Mouse (Mus musculus) heart, embryonic 10.5 days (tissue): ENCODE measurements around the gene Inpp4b. TPM values are rescaled to one million over a fixed set of nuclear protein-coding genes. Genes with fewer than 3 reads are reported as not detected.

ENCODE experiments used
- DNase-seq: peaks from one replicate; pipeline ENCODE4 v3.0.0-alpha.2; 2017; ENCODE audit warnings: low spot score
- H3K27ac ChIP-seq: fragments of 300-500 bp; sonication (generic); 2 replicates; pipeline ENCODE4 v1.5.1; 2016; ENCODE audit warnings: mild to moderate bottlenecking
- H3K27me3 ChIP-seq: fragments of 300-500 bp; sonication (generic); 2 replicates; pipeline ENCODE4 v1.6.1; 2016; ENCODE audit warnings: mild to moderate bottlenecking; ENCODE audit not compliant: poor library complexity, insufficient read depth, severe bottlenecking
- H3K36me3 ChIP-seq: fragments of 300-500 bp; sonication (generic); 2 replicates; pipeline ENCODE4 v1.6.1; 2016; ENCODE audit warnings: mild to moderate bottlenecking, moderate library complexity
- H3K4me1 ChIP-seq: fragments of 300-500 bp; sonication (generic); 2 replicates; pipeline ENCODE4 v1.6.1; 2016; ENCODE audit warnings: mild to moderate bottlenecking
- H3K4me3 ChIP-seq: fragments of 300-500 bp; sonication (generic); 2 replicates; pipeline ENCODE4 v1.5.1; 2016; ENCODE audit warnings: mild to moderate bottlenecking, moderate library complexity
- H3K9me3 ChIP-seq: fragments of 300-500 bp; sonication (generic); 2 replicates; pipeline ENCODE4 v1.6.1; 2016; ENCODE audit warnings: mild to moderate bottlenecking, moderate library complexity
- WGBS: fragments of 180-500 bp; shearing (Covaris S2); methylation state at CpG from one replicate; pipeline ENCODE4 v1.1.7; 2016; 5-methylcytosine and 5-hydroxymethylcytosine counted together
- polyA plus RNA-seq: library from polyadenylated mRNA; unstranded; fragments of >200 nt; fragmentation: Nextera tagmentation; extraction: Ambion mirVana; gene quantifications from 2 replicates; pipeline ENCODE4 v1.2.1, GENCODE M21; 2016

The Inpp4b gene
- polyA plus RNA-seq, 1 experiment from 2014 or later: 6.0 TPM

- no peaks in the 10 kb centered on the region for H3K9me3 ChIP-seq
- H3K4me1 ChIP-seq: no peaks in the 10 kb centered on the region
- no peak overlapping the region for H3K4me3 ChIP-seq
- no peak overlapping the region for H3K27ac ChIP-seq
- no peak for DNase-seq
- H3K27me3 ChIP-seq: no peaks in the 10 kb centered on the region
- WGBS: 75% methylated on average over 4 of the region's 4 CpGs
- no peaks in the 10 kb centered on the region for H3K36me3 ChIP-seq
These were observed 266.7 kb downstream of the Inpp4b start for GRCm38 (mm10) chr8:81609064-81609463.

GRCm38 (mm10) chr8:81612611-81613010 lies 270.3 kb downstream of the Inpp4b start:
- H3K4me1 ChIP-seq: no peaks in the 10 kb centered on the region
- no peaks in the 10 kb centered on the region for H3K27me3 ChIP-seq
- H3K27ac ChIP-seq: no peak overlapping the region
- H3K36me3 ChIP-seq: no peaks in the 10 kb centered on the region
- no peak for DNase-seq
- H3K9me3 ChIP-seq: no peaks in the 10 kb centered on the region
- WGBS: 40% methylated on average over 2 of the region's 2 CpGs
- H3K4me3 ChIP-seq: no peak overlapping the region

DNA sequence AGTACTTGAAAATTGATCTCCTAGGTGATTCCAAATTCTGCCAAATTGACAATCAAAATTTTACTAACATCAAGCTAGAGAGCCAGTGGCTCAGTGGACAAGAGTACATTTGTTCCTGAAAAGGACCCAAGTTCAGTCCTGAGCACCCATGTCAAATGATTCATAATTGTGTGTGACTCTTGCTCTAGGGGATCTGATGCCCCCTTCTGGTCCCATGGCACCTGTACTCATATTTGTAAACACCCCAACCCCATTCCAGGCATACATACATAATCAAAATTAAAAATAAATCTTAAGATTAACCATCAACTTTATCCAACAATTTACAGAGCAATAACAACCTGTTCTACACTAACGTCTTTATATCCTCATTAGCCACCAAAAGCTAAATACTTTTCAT lies 271.8 kb downstream of the Inpp4b start:
- Histone ChIP-seq H3K4me3 (no peak overlapping the region), H3K9me3 (no peaks in the 10 kb centered on the region), H3K4me1 (no peaks in the 10 kb centered on the region), H3K27me3 (no peaks in the 10 kb centered on the region), H3K27ac (no peak overlapping the region), H3K36me3 (no peaks in the 10 kb centered on the region)
- WGBS: 92% methylated on average over 1 of the region's 1 CpGs
- DNase-seq: no peak

DNA sequence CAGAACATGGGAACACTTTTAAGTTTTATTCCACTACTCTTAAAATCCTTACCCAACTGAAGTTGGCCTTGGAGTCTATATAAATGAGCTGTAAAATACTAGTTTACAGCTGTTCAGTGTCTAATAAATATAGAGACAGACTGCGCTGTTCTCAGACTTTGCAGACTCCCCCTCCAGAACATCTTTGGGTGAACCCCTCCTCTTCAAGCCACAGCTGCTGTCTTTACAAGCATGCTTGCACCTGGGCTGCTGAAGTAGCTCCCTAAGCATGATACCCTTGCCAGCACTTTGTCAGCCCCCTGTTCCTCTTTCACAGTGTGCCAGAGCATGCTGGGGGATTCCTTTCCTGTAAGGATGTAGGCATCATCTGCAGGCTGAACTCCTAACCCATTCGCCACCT lies 272.2 kb downstream of the Inpp4b start:
- no peak overlapping the region for H3K27ac ChIP-seq
- no peak overlapping the region for H3K4me3 ChIP-seq
- DNase-seq: no peak
- H3K36me3 ChIP-seq: no peaks in the 10 kb centered on the region
- no peaks in the 10 kb centered on the region for H3K27me3 ChIP-seq
- WGBS: 85% methylated on average over 2 of the region's 2 CpGs
- no peaks in the 10 kb centered on the region for H3K4me1 ChIP-seq
- H3K9me3 ChIP-seq: no peaks in the 10 kb centered on the region

DNA sequence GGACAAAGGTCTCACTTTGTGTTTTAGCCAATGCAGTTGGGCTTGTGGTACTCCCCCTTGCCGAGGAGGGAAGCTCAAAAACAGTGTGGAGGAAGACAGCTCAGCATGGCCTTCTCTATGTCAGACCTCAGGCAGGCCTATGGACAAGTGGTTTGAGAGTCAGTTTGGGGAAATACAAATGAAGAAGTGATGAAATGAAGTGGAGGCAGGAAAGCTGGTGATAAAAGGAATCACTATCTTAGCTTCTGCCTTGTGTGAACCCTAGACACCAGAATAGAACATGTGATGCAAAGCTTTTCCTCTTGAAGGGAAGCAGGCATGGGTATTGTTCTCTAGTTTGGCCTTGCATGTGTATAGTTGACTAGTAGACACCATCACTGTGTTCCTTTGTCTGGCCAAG lies 273.2 kb downstream of the Inpp4b start:
- DNase-seq: no peak
- no peaks in the 10 kb centered on the region for H3K4me1 ChIP-seq
- 77% methylated on average over 1 of the region's 1 CpGs for WGBS
- no peaks in the 10 kb centered on the region for H3K27me3 ChIP-seq
- no peak overlapping the region for H3K4me3 ChIP-seq
- H3K9me3 ChIP-seq: no peaks in the 10 kb centered on the region
- no peak overlapping the region for H3K27ac ChIP-seq
- no peaks in the 10 kb centered on the region for H3K36me3 ChIP-seq

- no peak for DNase-seq
- Histone ChIP-seq H3K9me3 (no peaks in the 10 kb centered on the region), H3K27ac (no peak overlapping the region), H3K27me3 (no peaks in the 10 kb centered on the region), H3K4me1 (no peaks in the 10 kb centered on the region), H3K4me3 (no peak overlapping the region), H3K36me3 (no peaks in the 10 kb centered on the region)
- WGBS: 96% methylated on average over 3 of the region's 3 CpGs
These were observed 276.6 kb downstream of the Inpp4b start for GRCm38 (mm10) chr8:81618918-81619317.

DNA sequence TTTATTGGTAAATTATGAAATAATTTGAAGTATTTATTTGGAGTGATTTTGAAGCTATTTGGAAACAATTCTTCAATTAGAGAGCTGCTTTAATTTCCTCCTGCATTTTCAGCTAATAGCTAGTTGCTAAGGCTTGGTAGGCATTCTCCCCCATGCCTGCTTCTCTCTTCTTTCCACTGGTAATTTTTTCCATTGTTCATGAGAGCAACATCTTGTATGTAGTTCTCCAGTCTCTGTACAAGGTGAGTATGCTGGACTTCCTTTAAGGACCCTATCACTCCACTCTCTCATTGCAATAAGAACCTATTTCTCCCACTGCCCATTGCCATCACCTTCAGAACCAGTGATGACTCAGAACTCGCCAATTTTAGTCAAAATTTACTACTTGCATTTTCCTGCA lies 292.7 kb downstream of the Inpp4b start:
- Histone ChIP-seq H3K9me3 (no peaks in the 10 kb centered on the region), H3K4me3 (no peak overlapping the region), H3K27me3 (no peaks in the 10 kb centered on the region), H3K4me1 (no peaks in the 10 kb centered on the region), H3K36me3 (no peaks in the 10 kb centered on the region), H3K27ac (no peak overlapping the region)
- DNase-seq: no peak
- WGBS: 79% methylated on average over 1 of the region's 1 CpGs

DNA sequence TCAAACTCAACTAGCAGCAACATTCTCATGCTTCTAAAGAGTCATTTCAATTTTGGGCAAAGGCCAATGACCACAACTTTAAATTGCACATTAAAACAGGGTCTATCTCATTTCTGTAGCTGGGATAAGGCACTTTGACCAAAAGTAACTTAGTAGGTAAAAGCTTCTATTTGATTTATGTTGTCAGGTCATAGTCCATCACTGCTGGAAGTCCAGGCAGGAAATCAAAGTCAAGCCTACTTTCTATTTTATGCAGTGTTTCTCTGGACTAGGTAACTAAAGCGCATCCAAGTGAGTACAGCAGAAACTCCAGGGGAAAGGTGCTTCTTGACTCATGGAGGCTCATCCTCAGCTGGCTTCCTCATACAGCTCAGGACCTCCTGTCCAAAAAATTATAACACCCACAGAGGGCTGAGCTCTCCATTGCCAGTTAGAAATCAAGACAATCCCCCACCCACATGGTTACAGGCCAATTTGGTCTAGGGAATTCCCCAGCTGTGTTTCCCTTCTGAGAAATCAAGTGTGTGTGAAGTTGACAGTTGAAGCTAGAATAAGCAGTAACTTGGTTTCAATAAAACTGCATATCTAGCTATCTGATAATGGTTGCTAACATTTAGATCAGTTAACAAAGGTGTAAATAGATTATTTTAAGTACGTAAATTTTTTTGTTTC lies 293.7 kb downstream of the Inpp4b start:
- Histone ChIP-seq H3K9me3 (no peaks in the 10 kb centered on the region), H3K36me3 (no peaks in the 10 kb centered on the region), H3K4me1 (no peaks in the 10 kb centered on the region), H3K4me3 (no peak overlapping the region), H3K27ac (no peak overlapping the region), H3K27me3 (no peaks in the 10 kb centered on the region)
- no peak for DNase-seq
- WGBS: 88% methylated on average over 2 of the region's 2 CpGs

DNA sequence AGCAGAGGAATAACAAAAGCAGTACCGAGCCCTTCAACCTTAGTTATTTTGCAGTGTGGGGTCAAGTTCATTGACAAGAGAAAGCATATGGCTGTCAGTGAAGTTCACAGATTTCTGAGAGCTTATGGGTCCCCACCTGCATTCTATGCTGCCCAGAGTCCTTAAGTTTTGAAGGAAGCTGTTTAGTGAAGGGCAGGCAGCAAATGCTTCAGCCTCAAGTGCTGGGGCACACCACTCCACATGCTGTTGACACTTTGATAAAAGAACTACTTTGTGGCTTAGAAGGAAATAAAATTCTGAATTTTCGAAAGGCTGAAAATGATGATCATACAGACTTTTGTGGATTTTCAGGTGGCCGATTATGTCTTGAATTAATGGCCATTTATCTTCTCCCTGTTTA lies 296.1 kb downstream of the Inpp4b start:
- no peak overlapping the region for H3K27ac ChIP-seq
- H3K4me1 ChIP-seq: no peaks in the 10 kb centered on the region
- WGBS: 78% methylated on average over 3 of the region's 3 CpGs
- no peaks in the 10 kb centered on the region for H3K36me3 ChIP-seq
- H3K9me3 ChIP-seq: no peaks in the 10 kb centered on the region
- no peaks in the 10 kb centered on the region for H3K27me3 ChIP-seq
- H3K4me3 ChIP-seq: no peak overlapping the region
- no peak for DNase-seq

DNA sequence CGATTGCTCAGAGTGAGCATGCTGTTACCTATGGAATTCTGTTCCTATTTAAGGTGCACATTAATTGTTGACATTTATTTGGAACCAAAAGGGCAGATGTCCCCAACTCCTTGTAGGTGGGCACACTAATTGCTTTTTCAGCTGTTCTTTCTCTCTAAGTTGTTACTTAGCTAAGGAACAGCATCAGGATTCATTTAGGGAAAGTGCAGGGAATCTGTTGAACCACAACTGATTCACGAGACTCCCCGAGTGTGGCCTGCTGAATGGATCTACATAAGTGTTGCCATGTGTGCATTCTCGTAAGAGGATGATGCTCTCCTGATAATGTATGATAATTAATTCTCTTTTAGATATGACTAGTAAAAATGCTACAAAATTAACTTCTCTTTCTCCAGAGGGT lies 297.5 kb downstream of the Inpp4b start:
- Histone ChIP-seq H3K36me3 (no peaks in the 10 kb centered on the region), H3K4me3 (no peak overlapping the region), H3K27ac (no peak overlapping the region), H3K9me3 (no peaks in the 10 kb centered on the region), H3K4me1 (no peaks in the 10 kb centered on the region), H3K27me3 (no peaks in the 10 kb centered on the region)
- DNase-seq: no peak
- WGBS: 76% methylated on average over 4 of the region's 4 CpGs

DNA sequence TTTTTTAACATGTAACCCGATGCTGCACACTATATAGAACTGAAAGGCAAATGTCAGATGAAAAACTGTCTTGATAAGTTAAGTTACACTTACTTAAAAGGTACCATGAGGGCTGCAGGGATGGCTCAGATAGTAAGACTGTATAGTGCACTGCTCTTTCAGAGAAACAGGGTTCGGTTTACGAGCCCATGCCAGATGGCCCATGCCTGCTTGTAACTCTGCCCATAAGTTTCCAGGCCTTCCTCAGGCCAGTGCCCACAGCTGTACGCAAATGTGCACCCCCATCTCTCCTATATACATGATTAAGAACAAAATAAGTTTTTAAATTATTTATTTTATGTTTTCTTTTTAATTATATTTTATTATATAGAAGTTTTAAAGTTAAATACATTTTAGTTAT lies 300.7 kb downstream of the Inpp4b start:
- WGBS: 86% methylated on average over 4 of the region's 4 CpGs
- no peaks in the 10 kb centered on the region for H3K4me1 ChIP-seq
- H3K36me3 ChIP-seq: no peaks in the 10 kb centered on the region
- no peak overlapping the region for H3K4me3 ChIP-seq
- no peak for DNase-seq
- H3K9me3 ChIP-seq: no peaks in the 10 kb centered on the region
- H3K27ac ChIP-seq: no peak overlapping the region
- no peaks in the 10 kb centered on the region for H3K27me3 ChIP-seq

DNA sequence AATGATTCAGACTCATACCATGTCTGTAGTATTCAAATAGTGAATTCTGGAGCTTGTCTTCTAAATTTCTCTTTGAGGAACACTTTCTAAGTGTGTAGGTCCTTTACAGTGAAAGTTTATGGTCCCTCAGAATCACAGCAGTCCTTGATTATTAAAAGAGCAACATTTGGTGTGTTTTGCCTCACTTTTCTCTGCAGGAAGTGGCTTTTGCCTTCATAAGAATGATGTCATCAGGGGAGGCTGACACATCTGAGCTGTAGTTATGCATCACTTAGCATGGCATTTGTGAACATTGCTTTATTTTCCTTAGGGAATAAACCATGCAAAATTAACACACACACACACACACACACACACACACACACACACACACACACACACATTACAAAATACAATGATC lies 349.8 kb downstream of the Inpp4b start:
- H3K36me3 ChIP-seq: no peaks in the 10 kb centered on the region
- no peaks in the 10 kb centered on the region for H3K27me3 ChIP-seq
- H3K27ac ChIP-seq: no peak overlapping the region
- H3K4me1 ChIP-seq: no peaks in the 10 kb centered on the region
- no peak overlapping the region for H3K4me3 ChIP-seq
- H3K9me3 ChIP-seq: no peaks in the 10 kb centered on the region
- DNase-seq: no peak

- Histone ChIP-seq H3K27me3 (no peaks in the 10 kb centered on the region), H3K9me3 (no peaks in the 10 kb centered on the region), H3K27ac (no peak overlapping the region), H3K4me1 (no peaks in the 10 kb centered on the region), H3K36me3 (no peaks in the 10 kb centered on the region), H3K4me3 (no peak overlapping the region)
- no peak for DNase-seq
- WGBS: 46% methylated on average over 2 of the region's 2 CpGs
These were observed 352.5 kb downstream of the Inpp4b start for GRCm38 (mm10) chr8:81694893-81695292.

DNA sequence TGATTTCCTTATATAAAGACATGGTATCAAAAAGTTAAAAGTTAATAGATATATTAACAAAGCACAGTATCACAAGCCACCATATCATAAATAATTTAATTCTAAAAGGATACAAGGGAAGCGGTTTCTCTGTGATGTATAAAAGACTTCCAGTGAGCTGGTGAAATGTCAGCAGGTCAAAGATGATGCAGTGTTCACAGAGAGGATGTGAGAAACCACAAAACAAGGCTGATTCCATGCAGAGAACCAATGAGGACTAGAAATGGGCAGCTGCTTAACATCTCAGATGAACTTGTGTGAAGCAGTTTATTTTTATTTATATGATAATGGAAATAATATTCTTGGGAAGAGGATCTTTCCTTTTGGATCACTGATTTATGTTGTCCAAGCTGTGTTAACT lies 359.7 kb downstream of the Inpp4b start:
- no peak overlapping the region for H3K27ac ChIP-seq

More for the DNA sequence above, 359.7 kb downstream of the Inpp4b start:
- Histone ChIP-seq H3K4me1 (no peaks in the 10 kb centered on the region), H3K4me3 (no peak overlapping the region), H3K27me3 (no peaks in the 10 kb centered on the region), H3K36me3 (no peaks in the 10 kb centered on the region), H3K9me3 (no peaks in the 10 kb centered on the region)
- DNase-seq: no peak
- WGBS: 85% methylated on average over 1 of the region's 1 CpGs
